Mouse (Mus musculus) intestine, embryonic 15.5 days (tissue): ENCODE measurements at regions not wholly inside any gene's neighbourhood (a gene's known extent, or its start where the extent isn't known, plus 50 kb on each side); places are given as distances from the start of the nearest gene placed in this dataset.

Source experiments
- ATAC-seq: fragments of 200-750 bp; cut with Nextera tagmentation; 2 replicates; pipeline ENCODE4 v1.8.0; 2017; ENCODE audit warnings: moderate TSS enrichment, moderate library complexity
- H3K27ac ChIP-seq: fragments of 300-500 bp; sonication (generic); 2 replicates; pipeline ENCODE4 v1.5.1; 2015; ENCODE audit warnings: mild to moderate bottlenecking, inconsistent platforms
- H3K27me3 ChIP-seq: fragments of 300-500 bp; sonication (generic); replicated peaks from 2 replicates; pipeline ENCODE4 v1.6.1; 2015; ENCODE audit warnings: inconsistent platforms
- H3K36me3 ChIP-seq: fragments of 300-500 bp; sonication (generic); 2 replicates; pipeline ENCODE4 v1.6.1; 2015; ENCODE audit warnings: inconsistent platforms
- H3K4me1 ChIP-seq: fragments of 300-500 bp; sonication (generic); replicated peaks from 2 replicates; pipeline ENCODE4 v1.6.1; 2015; ENCODE audit warnings: inconsistent platforms
- H3K4me2 ChIP-seq: fragments of 300-500 bp; sonication (generic); replicated peaks from 2 replicates; pipeline ENCODE4 v1.6.1; 2015; ENCODE audit warnings: mild to moderate bottlenecking, inconsistent platforms
- H3K4me3 ChIP-seq: fragments of 300-500 bp; sonication (generic); replicated peaks from 2 replicates; pipeline ENCODE4 v1.5.1; 2015; ENCODE audit warnings: inconsistent platforms
- H3K9ac ChIP-seq: fragments of 300-500 bp; sonication (generic); 2 replicates; pipeline ENCODE4 v1.6.1; 2015; ENCODE audit warnings: inconsistent platforms
- H3K9me3 ChIP-seq: fragments of 300-500 bp; sonication (generic); 2 replicates; pipeline ENCODE4 v1.6.1; 2016; ENCODE audit warnings: inconsistent platforms
- WGBS: fragments of 180-500 bp; shearing (Covaris S2); methylation state at CpG from one replicate; pipeline ENCODE4 v1.1.7; 2015; 5-methylcytosine and 5-hydroxymethylcytosine counted together

DNA sequence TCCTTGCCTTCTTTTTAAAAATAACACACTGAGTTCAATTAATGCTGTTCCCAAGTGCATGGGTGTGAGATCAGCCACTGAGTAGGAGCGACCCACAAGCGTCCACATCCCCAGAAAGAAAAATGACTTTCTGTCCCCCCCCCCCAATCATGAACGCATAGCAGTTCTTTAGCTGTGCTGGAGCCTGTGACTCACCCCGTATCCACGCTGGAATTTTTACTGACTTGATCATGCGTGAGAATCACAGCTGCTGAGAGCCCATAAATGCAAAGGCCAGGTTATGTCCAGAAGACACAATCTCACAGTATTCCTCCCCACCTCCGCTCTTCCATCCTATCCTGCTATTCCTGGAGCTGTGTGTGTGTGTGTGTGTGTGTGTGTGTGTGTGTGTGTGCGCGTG is 53.3 kb downstream of the Fos start:
- Histone ChIP-seq H3K9me3 (no peaks in the 10 kb centered on the region), H3K27me3 (no peaks in the 10 kb centered on the region), H3K9ac (no peak overlapping the region), H3K4me1 (0 out of 2 replicates have a peak, but pooled peaks cover 7% of the 10 kb centered on the region), H3K4me2 (no peak overlapping the region), H3K27ac (no peak overlapping the region), H3K36me3 (no peaks in the 10 kb centered on the region), H3K4me3 (no peak overlapping the region)
- no peak for ATAC-seq
- WGBS: 75% methylated on average over 9 of the region's 9 CpGs

DNA sequence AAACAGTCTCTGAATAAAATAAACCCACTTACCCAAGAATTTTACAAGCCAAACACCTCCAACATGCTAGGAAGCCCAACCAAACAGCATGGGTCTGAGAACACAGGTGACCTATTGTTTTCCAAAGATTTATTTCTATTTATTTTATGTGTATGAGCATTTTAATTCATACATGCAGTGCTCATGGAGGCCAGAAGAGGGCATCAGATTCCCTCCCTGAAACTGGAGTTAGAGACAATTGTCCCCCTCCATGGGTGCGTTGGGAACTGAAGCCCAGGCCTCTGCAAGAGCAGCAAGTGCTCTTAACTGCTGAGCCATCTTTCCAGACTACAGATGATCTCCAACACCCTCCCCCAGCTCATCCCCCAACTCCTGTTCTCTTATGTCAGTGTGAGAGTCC is 57.9 kb downstream of the Fos start:
- H3K27me3 ChIP-seq: no peaks in the 10 kb centered on the region
- H3K27ac ChIP-seq: peak overlapping the region; percentile 58; the same call in 1 of the 2 replicates
- no peak overlapping the region for H3K9ac ChIP-seq
- ATAC-seq: no peak
- WGBS: 96% methylated on average over 1 of the region's 1 CpGs
- H3K4me3 ChIP-seq: no peak overlapping the region
- H3K4me1 ChIP-seq: 0 out of 2 replicates have a peak, but pooled peaks cover 20% of the 10 kb centered on the region
- H3K4me2 ChIP-seq: no peak overlapping the region
- H3K36me3 ChIP-seq: no peaks in the 10 kb centered on the region
- no peaks in the 10 kb centered on the region for H3K9me3 ChIP-seq

DNA sequence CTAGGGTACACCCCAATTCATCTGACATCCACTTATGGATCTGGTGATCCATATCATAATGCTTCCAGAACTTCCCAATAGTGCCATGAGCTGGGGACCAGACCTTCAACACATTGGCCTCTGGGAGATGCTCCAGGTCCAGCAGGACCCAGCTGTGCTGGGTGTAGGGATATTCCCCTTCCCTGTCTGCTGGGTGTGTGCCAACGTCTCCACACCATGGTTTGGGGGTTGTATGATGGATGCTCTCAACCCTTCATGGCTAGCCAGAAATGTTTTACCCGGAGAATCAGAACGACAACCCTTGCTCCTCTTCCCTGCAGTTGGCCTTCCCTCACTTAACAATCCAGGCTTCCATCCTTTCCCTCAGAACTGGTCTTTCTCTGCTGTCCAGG is 58.5 kb downstream of the Fos start:
- 0 out of 2 replicates have a peak, but pooled peaks cover 20% of the 10 kb centered on the region for H3K4me1 ChIP-seq
- no peaks in the 10 kb centered on the region for H3K27me3 ChIP-seq
- H3K4me3 ChIP-seq: no peak overlapping the region
- H3K9me3 ChIP-seq: no peaks in the 10 kb centered on the region
- no peak overlapping the region for H3K4me2 ChIP-seq
- peak overlapping the region; percentile 58 for H3K27ac ChIP-seq
- peak; percentile 31; the same call in 1 of the 2 replicates for ATAC-seq
- 65% methylated on average over 3 of the region's 3 CpGs for WGBS
- no peak overlapping the region for H3K9ac ChIP-seq
- H3K36me3 ChIP-seq: no peaks in the 10 kb centered on the region

DNA sequence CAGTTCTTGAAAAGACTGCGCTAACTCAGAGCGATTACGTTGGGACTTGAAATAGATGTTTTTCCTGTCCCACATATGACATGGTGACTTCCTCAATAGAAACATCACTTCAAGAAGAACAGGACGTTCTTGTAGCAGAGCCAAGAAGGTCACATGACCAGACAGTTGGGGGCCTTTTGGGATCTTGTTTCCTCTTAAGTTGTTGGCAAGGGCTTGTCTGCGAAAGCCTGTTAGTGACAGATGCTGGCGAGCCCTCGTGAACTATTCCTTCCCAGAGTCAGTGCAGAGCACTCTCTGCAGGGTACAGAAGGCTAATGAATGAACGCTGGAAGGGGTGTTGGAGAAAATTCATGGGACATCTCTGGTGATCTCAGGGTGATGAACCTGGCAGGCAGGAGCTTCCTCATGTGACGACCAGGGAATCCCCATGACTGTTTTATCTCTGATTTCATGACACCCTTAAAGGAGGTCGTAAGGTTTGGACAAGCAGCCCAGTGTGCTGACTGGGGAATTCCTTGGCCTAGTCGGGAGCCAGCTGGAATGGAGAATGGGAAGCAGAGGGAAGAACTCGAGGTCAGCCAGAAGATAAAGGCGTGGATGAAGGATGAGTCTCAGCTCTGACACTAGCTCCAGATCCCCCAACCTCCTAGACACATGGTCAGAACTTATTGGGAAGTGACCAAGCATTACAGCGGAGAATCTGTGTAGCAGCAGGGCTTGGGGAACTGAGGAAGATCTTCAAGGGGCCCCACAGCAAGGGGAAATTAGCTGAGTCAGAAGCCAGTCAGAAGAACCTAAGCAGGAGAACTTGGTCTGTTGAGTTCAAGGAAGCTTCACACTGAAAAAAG is 59.1 kb downstream of the Fos start:
- Histone ChIP-seq H3K9ac (no peak overlapping the region), H3K4me3 (no peak overlapping the region), H3K36me3 (no peaks in the 10 kb centered on the region), H3K27me3 (no peaks in the 10 kb centered on the region), H3K27ac (peak overlapping the region; percentile 58), H3K4me1 (0 out of 2 replicates have a peak, but pooled peaks cover 20% of the 10 kb centered on the region), H3K9me3 (no peaks in the 10 kb centered on the region), H3K4me2 (0 out of 2 replicates have a peak overlapping the region, but pooled peaks have one; percentile 14)
- WGBS: 42% methylated on average over 14 of the region's 14 CpGs
- ATAC-seq: peak; percentile 83

DNA sequence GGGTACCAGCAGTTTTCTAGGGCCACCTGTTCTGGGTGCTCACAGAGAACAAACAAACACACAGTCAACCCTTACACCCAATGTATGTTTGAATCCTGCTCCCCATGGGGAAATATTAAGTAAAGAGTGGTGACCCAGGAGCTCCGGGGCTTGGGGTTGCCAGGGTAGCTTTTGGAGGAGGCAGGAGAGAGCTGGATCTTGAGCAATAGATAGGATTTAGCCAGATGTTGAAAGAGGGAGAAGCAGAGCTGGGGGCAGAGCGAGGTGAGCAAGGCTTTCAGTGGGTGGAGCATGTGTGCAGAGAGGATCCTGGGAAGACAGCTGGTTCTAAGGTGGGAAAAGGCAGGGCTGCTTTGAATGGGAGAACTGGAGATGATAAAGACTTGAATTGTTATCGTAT is 59.9 kb downstream of the Fos start:
- no peak for ATAC-seq
- H3K9me3 ChIP-seq: no peaks in the 10 kb centered on the region
- H3K4me3 ChIP-seq: no peak overlapping the region
- 0 out of 2 replicates have a peak, but pooled peaks cover 16% of the 10 kb centered on the region for H3K4me1 ChIP-seq
- no peak overlapping the region for H3K4me2 ChIP-seq
- 86% methylated on average over 3 of the region's 3 CpGs for WGBS
- H3K27ac ChIP-seq: peak overlapping the region; percentile 17; the same call in 1 of the 2 replicates
- H3K36me3 ChIP-seq: no peaks in the 10 kb centered on the region
- H3K9ac ChIP-seq: no peak overlapping the region
- no peaks in the 10 kb centered on the region for H3K27me3 ChIP-seq

DNA sequence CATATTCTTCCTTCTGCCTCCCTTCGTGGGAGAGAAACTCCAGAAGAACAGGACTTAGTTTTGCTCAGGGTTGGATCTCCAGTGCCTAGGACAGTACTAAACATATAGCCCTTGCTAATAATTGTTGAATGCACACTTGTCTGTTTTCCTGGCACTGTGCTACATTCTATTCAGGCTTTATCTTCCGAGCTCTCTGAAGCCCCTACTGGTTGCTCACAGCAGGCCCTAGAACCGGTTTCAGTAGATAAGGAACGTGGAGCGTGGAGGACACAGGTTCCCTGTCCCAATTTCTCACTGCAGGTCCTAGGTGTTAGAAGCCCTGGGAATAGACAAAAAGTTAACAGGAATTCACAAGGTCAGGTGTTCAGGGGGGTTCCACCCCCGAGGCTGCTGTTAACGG is 59.4 kb upstream of the Jdp2 start:
- no peak overlapping the region for H3K4me2 ChIP-seq
- H3K36me3 ChIP-seq: no peaks in the 10 kb centered on the region
- H3K27ac ChIP-seq: no peak overlapping the region
- H3K9ac ChIP-seq: no peak overlapping the region
- no peak overlapping the region for H3K4me3 ChIP-seq
- H3K27me3 ChIP-seq: no peaks in the 10 kb centered on the region
- H3K4me1 ChIP-seq: no peaks in the 10 kb centered on the region; the same call in 1 of the 2 replicates
- no peak for ATAC-seq
- WGBS: 35% methylated on average over 7 of the region's 7 CpGs
- no peaks in the 10 kb centered on the region for H3K9me3 ChIP-seq

DNA sequence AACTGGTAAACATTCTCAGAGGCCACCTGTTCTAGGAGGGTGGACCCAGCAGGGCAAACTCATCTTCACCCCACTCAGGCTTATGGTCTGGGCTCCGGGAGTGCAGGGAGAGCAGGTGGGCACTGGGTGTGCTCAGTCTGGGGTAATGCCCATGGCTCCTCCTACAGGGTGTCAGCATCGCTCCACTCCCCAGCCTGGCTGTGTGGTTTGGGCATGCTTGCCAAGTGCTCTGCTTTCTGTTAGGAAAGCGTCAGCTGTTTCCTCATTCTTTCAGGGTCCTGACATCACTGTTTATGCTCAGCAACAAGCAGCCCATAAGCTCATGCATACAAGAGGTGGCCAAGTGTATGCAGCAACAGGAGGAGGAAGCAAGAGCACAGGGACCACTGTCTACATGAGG is 57.7 kb upstream of the Jdp2 start:
- H3K27ac ChIP-seq: no peak overlapping the region
- peak; percentile 89 for ATAC-seq

DNA sequence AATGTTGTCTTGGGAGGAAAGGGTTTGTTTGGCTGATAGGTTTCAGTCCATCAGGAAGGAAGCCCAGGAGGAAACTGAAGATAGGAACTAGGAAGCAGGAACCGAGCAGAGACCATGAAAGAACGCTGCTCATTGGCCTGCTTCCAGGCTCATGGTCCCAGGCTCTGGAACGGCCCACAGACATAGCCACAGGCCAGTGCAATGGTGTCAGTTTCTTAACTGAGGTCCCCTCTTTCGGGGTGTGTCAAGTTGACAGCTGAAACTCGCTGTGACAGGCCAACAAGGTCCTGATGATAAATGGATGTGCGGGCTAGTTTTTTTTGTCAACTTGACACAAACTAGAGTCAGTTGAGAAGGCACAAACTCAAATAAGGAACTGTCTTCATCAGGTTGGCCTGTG is 55.9 kb upstream of the Jdp2 start:
- ATAC-seq: no peak
- Histone ChIP-seq H3K4me3 (no peak overlapping the region), H3K27ac (no peak overlapping the region), H3K36me3 (no peaks in the 10 kb centered on the region), H3K9me3 (no peaks in the 10 kb centered on the region), H3K4me1 (peaks cover 1% of the 10 kb centered on the region), H3K4me2 (no peak overlapping the region), H3K27me3 (no peaks in the 10 kb centered on the region), H3K9ac (no peak overlapping the region)
- 86% methylated on average over 6 of the region's 6 CpGs for WGBS

More for the DNA sequence above, 57.7 kb upstream of the Jdp2 start:
- no peak overlapping the region for H3K4me3 ChIP-seq
- H3K9me3 ChIP-seq: no peaks in the 10 kb centered on the region
- WGBS: 32% methylated on average over 3 of the region's 3 CpGs
- no peaks in the 10 kb centered on the region; the same call in 1 of the 2 replicates for H3K4me1 ChIP-seq
- H3K27me3 ChIP-seq: no peaks in the 10 kb centered on the region
- H3K36me3 ChIP-seq: no peaks in the 10 kb centered on the region
- H3K4me2 ChIP-seq: no peak overlapping the region
- H3K9ac ChIP-seq: no peak overlapping the region

DNA sequence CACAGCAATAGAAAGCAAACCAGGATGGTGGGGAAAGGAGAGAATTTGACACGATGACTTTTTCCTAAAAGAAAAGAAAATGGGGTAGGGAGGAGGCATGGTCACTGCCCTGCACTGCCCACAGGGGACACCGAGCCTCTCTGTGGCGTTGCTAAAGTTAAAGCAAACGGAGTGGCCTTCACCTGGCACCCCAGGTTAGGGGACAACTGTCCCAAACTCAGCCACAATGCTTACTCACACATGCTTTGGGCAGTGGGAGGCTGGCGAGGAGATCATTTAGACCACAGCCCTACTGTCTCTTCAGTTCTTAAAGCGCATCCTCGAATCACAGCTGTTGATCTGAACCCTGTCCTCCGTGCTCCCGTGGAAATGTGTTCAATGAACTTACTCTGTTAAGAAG is 55.3 kb upstream of the Jdp2 start:
- no peak overlapping the region for H3K4me2 ChIP-seq
- H3K27ac ChIP-seq: no peak overlapping the region
- ATAC-seq: no peak
- peaks cover 7% of the 10 kb centered on the region for H3K4me1 ChIP-seq
- no peak overlapping the region for H3K4me3 ChIP-seq
- H3K36me3 ChIP-seq: no peaks in the 10 kb centered on the region
- H3K9ac ChIP-seq: no peak overlapping the region
- H3K9me3 ChIP-seq: no peaks in the 10 kb centered on the region
- WGBS: 88% methylated on average over 9 of the region's 9 CpGs
- no peaks in the 10 kb centered on the region for H3K27me3 ChIP-seq

DNA sequence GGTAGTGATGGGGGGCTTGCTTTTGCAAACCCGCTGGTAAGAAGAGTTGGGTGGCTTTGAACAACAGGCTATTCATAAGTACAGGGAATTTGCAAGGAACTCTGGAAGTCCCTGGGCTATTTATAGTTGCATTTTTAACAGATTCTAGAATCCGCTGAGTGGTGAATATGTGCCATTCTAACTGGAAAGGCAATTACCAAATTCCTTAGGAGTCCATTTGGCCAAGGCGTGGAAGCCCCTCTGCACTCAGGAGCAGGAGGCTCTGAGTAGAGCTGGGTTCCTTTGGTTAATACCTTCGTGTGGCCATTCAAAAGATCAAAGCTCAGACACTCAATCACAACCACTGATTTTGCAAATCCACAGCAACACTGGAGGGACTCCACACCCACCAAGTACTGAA is 54.0 kb upstream of the Jdp2 start:
- ATAC-seq: no peak
- no peak overlapping the region for H3K9ac ChIP-seq
- H3K4me2 ChIP-seq: no peak overlapping the region
- 57% methylated on average over 4 of the region's 4 CpGs for WGBS
- H3K4me3 ChIP-seq: no peak overlapping the region
- peaks cover 7% of the 10 kb centered on the region for H3K4me1 ChIP-seq
- no peak overlapping the region for H3K27ac ChIP-seq
- H3K27me3 ChIP-seq: no peaks in the 10 kb centered on the region
- no peaks in the 10 kb centered on the region for H3K36me3 ChIP-seq
- no peaks in the 10 kb centered on the region for H3K9me3 ChIP-seq

DNA sequence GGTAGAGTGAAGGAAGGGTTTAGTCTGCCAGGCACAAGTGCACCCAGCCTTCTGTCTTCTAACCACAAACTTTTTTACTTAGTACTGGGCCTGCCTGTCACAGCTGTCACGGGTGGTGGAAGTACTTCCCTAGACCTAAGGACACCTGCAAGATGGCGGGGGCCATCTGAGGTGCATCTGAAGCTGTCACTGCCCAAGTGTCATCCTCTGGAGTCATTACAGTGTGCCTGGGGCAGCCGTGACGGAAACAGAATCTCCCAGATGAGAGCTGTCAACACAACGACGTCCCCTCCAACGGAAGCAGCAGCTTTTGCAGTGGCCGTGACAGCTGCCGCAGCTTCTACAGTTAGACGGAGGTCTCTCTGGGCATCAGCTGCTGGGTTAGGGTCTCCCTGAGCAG is 53.1 kb upstream of the Jdp2 start:
- Histone ChIP-seq H3K4me1 (peaks cover 7% of the 10 kb centered on the region), H3K36me3 (no peaks in the 10 kb centered on the region), H3K4me3 (no peak overlapping the region), H3K27me3 (no peaks in the 10 kb centered on the region), H3K9me3 (no peaks in the 10 kb centered on the region), H3K9ac (no peak overlapping the region), H3K27ac (no peak overlapping the region), H3K4me2 (no peak overlapping the region)
- no peak for ATAC-seq
- WGBS: 57% methylated on average over 10 of the region's 10 CpGs

DNA sequence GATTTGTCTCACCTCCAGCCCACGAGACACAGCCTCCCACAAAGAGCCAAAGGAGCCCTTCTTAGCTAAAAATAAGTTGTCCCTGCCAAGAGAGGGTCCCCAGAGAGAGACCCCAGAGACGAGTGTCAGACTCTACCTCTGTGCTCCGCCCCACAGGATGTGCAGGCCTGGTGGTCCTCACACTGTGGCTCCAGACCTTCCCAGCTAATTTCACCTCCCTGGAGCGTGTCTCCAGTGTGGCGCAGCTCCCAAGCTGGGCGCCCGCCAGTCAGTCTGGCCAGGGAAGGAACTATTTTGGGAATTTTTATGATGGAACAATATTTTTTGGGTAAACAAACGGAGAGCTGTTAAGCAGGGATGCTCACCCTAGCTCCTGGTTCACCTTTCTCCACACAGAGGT is 50.8 kb upstream of the Jdp2 start:
- no peak for ATAC-seq
- no peak overlapping the region for H3K4me2 ChIP-seq
- H3K27ac ChIP-seq: 0 out of 2 replicates have a peak overlapping the region, but pooled peaks have one; percentile 19
- 48% methylated on average over 8 of the region's 8 CpGs for WGBS
- no peak overlapping the region for H3K4me3 ChIP-seq
- no peak overlapping the region for H3K9ac ChIP-seq
- H3K9me3 ChIP-seq: no peaks in the 10 kb centered on the region
- no peaks in the 10 kb centered on the region for H3K36me3 ChIP-seq
- no peaks in the 10 kb centered on the region for H3K27me3 ChIP-seq
- H3K4me1 ChIP-seq: peaks cover 7% of the 10 kb centered on the region
